Mouse (Mus musculus) Muller cell, postnatal 12 days (primary cell): ENCODE results near the gene Kcnk7.
A peak's percentile ranks its signal among the peaks of the same experiment; 100 is the strongest.

ENCODE experiments used
- DNase-seq: peaks from one replicate; pipeline ENCODE4 v3.0.0-alpha.2; 2015; ENCODE audit errors: inconsistent ontology term

The Kcnk7 gene

GRCm38 (mm10) chr19:5756321-5756985 is 52.3 kb downstream of the Kcnk7 start:
- DNase-seq, result peak; percentile 69
